Mouse (Mus musculus) hindbrain, embryonic 16.5 days (tissue): Measurements from ENCODE around the gene Cox8c. TPM values are rescaled to one million over a fixed set of nuclear protein-coding genes. Genes with fewer than 3 reads are reported as not detected.

Source experiments
- ATAC-seq: fragments of 200-750 bp; cut with Nextera tagmentation; 2 replicates; pipeline ENCODE4 v1.8.0; 2017; ENCODE audit warnings: moderate TSS enrichment, moderate library complexity
- H3K27ac ChIP-seq: fragments of 300-500 bp; sonication (generic); 2 replicates; pipeline ENCODE4 v1.5.1; 2014; ENCODE audit warnings: low read depth, mild to moderate bottlenecking, control low read depth, low read length, moderate library complexity
- H3K27me3 ChIP-seq: fragments of 300-500 bp; sonication (generic); replicated peaks from 2 replicates; pipeline ENCODE4 v1.6.1; 2014; ENCODE audit warnings: low read length; ENCODE audit not compliant: control insufficient read depth, insufficient read depth
- H3K36me3 ChIP-seq: fragments of 300-500 bp; sonication (generic); 2 replicates; pipeline ENCODE4 v1.6.1; 2014; ENCODE audit warnings: mild to moderate bottlenecking, low read length, moderate library complexity, mixed read lengths; ENCODE audit not compliant: control insufficient read depth, insufficient read depth
- H3K4me1 ChIP-seq: fragments of 300-500 bp; sonication (generic); 2 replicates; pipeline ENCODE4 v1.6.1; 2014; ENCODE audit warnings: low read depth, low read length; ENCODE audit not compliant: control insufficient read depth, insufficient read depth
- H3K4me2 ChIP-seq: fragments of 300-500 bp; sonication (generic); 2 replicates; pipeline ENCODE4 v1.6.1; 2014; ENCODE audit warnings: mild to moderate bottlenecking, low read length, control low read depth, moderate library complexity
- H3K4me3 ChIP-seq: fragments of 300-500 bp; sonication (generic); 2 replicates; pipeline ENCODE4 v1.5.1; 2014; ENCODE audit warnings: mild to moderate bottlenecking, low read length, control low read depth, moderate library complexity
- H3K9ac ChIP-seq: fragments of 300-500 bp; sonication (generic); 2 replicates; pipeline ENCODE4 v1.6.1; 2014; ENCODE audit warnings: low read depth, mild to moderate bottlenecking, control low read depth, low read length, moderate library complexity
- H3K9me3 ChIP-seq: fragments of 300-500 bp; sonication (generic); 2 replicates; pipeline ENCODE4 v1.6.1; 2014; ENCODE audit warnings: mild to moderate bottlenecking, low read length, moderate library complexity; ENCODE audit not compliant: control insufficient read depth
- WGBS: fragments of 180-500 bp; shearing (Covaris S2); extraction: QIAGEN DNeasy Blood & Tissue Kit; methylation state at CpG from one replicate; pipeline ENCODE4 v1.1.7; 2014; 5-methylcytosine and 5-hydroxymethylcytosine counted together
- polyA plus RNA-seq: library from polyadenylated mRNA; unstranded; fragments of >200 nt; fragmentation: Nextera tagmentation; extraction: Ambion mirVana; gene quantifications from 2 replicates; pipeline ENCODE4 v1.2.1, GENCODE M21; 2015

Gene Cox8c
- polyA plus RNA-seq, 1 experiment from 2014 or later = not detected

DNA sequence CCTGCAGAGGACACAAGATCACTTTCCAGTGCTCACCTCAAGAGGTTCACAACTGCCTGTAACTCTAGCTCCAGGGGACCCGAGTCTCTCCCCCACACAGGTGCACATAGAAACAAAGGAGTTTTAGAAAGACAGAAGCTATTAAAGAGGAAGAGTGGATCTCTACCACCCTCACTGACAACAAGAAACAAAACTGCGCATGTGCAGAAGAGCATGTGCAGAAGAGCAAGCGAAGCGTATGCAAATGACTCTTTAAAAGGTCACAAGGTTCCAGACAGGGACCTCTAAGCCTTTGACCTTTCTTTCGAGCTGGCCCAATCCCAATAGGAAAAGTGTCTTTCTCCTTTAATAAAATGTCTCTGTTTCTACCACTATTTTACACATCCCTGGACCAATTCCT is 10.5 kb upstream of the Cox8c start:
- no peak overlapping the region for H3K4me2 ChIP-seq
- H3K27ac ChIP-seq = no peak overlapping the region
- H3K27me3 ChIP-seq = no peaks in the 10 kb centered on the region
- no peaks in the 10 kb centered on the region for H3K9me3 ChIP-seq
- 40% methylated on average over 5 of the region's 5 CpGs for WGBS
- H3K36me3 ChIP-seq = no peaks in the 10 kb centered on the region
- H3K4me3 ChIP-seq = no peak overlapping the region
- ATAC-seq = no peak
- no peak overlapping the region for H3K9ac ChIP-seq
- no peaks in the 10 kb centered on the region; the same call in 1 of the 2 replicates for H3K4me1 ChIP-seq

DNA sequence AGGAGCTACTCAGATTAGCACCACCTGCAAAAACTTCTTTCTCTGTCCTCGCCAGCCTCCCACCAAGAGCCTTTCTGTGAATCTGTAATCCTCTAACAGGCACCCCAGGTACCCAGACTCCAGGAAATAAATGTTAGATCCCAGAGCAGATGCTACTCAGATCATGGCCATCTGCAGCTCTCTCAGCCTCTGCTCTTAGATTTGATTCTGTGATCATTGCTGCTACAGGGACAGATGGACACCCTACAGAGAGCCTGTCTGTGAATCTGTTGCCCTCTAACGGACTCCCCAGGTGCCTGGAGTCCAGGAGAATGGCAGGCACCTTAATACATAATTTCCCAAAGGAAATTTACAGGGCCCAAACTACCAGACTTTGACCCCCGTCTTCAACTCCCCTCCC is 9.1 kb downstream of the Cox8c start:
- Histone ChIP-seq H3K9ac (no peak overlapping the region), H3K36me3 (no peaks in the 10 kb centered on the region), H3K4me3 (no peak overlapping the region), H3K27me3 (no peaks in the 10 kb centered on the region), H3K4me2 (no peak overlapping the region), H3K4me1 (no peaks in the 10 kb centered on the region), H3K9me3 (no peaks in the 10 kb centered on the region), H3K27ac (no peak overlapping the region)
- WGBS = 37% methylated on average over 3 of the region's 3 CpGs
- ATAC-seq = peak; percentile 56; the same call in 1 of the 2 replicates

DNA sequence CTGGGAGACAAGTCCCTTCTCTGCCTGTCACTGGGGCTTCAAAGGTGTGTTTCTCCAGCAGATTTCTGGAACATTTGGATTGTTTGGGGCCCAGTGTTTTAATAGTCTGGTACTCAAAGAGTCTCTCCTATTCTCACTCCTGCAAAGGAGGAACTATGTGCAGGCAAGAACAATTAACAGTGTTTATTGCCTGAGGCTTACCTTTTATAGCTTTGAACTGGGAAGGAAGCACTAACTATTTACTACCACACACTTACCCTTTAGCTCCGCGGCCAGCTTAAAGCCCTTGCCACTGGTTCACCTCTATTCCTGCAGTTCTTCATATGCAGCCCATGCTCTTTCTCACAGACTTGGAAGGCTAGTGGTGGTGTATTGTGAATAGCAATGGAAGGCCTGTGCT is 17.0 kb downstream of the Cox8c start:
- no peaks in the 10 kb centered on the region for H3K9me3 ChIP-seq
- WGBS = 95% methylated on average over 2 of the region's 2 CpGs
- no peak overlapping the region for H3K4me3 ChIP-seq
- no peak for ATAC-seq
- H3K9ac ChIP-seq = no peak overlapping the region
- no peaks in the 10 kb centered on the region for H3K4me1 ChIP-seq
- H3K27me3 ChIP-seq = no peaks in the 10 kb centered on the region
- H3K36me3 ChIP-seq = no peaks in the 10 kb centered on the region
- no peak overlapping the region for H3K27ac ChIP-seq
- no peak overlapping the region for H3K4me2 ChIP-seq

DNA sequence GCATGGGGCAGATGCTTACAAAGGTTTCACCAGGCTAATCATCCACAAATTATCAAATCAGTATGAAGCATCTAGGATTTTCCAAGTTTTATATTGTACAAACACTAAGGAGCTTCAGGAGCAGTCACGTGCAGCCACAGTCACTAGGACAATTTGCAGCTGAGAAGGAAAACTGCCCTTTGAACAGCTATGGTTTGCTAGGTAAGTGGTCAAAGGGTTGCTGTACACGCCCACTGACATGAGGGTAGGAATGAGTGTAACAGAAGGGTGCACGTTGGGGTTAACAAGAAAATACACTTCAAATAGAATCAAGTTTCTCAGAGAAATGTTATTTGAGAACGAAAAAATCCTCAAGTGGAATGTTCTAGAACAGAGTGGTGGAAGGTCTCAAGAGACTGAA is 30.6 kb downstream of the Cox8c start:
- WGBS = 83% methylated on average over 4 of the region's 4 CpGs
- no peak for ATAC-seq

DNA sequence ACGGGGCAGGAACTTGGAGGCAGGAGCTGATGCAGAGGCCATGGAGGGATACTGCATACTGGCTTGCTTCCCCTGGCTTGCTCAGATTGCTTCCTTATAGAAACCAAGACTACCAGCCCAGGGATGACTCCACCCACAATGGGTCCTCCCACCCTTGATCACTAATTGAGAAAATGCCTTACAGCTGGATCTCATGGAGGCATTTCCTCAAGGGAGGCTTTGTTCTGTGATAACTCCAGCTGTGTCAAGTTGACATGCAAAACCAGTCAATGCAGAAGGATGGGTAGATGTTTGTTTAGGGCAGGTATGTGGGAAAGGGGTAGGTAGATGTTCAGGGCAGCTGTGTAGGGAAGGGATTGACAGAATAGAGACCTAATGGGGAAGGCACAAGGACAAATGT is 31.2 kb downstream of the Cox8c start:
- Histone ChIP-seq H3K9ac (no peak overlapping the region), H3K9me3 (no peaks in the 10 kb centered on the region), H3K4me3 (no peak overlapping the region), H3K27ac (no peak overlapping the region), H3K27me3 (no peaks in the 10 kb centered on the region), H3K4me2 (no peak overlapping the region), H3K36me3 (no peaks in the 10 kb centered on the region), H3K4me1 (no peaks in the 10 kb centered on the region)
- ATAC-seq = no peak
- 85% methylated on average over 1 of the region's 1 CpGs for WGBS

More for the DNA sequence above, 30.6 kb downstream of the Cox8c start:
- Histone ChIP-seq H3K4me3 (no peak overlapping the region), H3K9me3 (no peaks in the 10 kb centered on the region), H3K27ac (no peak overlapping the region), H3K36me3 (no peaks in the 10 kb centered on the region), H3K9ac (no peak overlapping the region), H3K4me1 (no peaks in the 10 kb centered on the region), H3K27me3 (no peaks in the 10 kb centered on the region), H3K4me2 (no peak overlapping the region)

DNA sequence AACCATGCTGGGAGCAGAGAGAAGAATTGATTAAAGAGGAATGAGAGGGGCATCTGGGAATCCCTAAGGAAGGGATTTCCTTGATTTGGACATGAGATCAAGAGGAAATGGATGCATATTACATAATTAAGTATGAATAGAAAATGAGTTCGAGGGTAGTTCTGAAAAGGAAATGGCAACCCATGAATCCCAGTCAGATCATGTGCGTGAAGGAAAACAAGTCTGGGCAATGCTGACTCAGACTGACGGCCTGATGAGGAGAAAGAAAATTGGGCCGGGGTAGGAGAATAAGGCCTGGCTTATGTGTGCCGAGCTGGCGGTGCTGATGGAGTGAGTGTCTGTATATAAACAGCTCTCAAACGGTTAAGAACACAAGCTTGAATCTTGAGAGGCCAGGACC is 31.7 kb downstream of the Cox8c start:
- Histone ChIP-seq H3K27me3 (no peaks in the 10 kb centered on the region), H3K4me1 (no peaks in the 10 kb centered on the region), H3K4me2 (no peak overlapping the region), H3K9me3 (no peaks in the 10 kb centered on the region), H3K36me3 (no peaks in the 10 kb centered on the region), H3K27ac (no peak overlapping the region), H3K4me3 (no peak overlapping the region), H3K9ac (no peak overlapping the region)
- no peak for ATAC-seq
- WGBS = 91% methylated on average over 7 of the region's 7 CpGs

DNA sequence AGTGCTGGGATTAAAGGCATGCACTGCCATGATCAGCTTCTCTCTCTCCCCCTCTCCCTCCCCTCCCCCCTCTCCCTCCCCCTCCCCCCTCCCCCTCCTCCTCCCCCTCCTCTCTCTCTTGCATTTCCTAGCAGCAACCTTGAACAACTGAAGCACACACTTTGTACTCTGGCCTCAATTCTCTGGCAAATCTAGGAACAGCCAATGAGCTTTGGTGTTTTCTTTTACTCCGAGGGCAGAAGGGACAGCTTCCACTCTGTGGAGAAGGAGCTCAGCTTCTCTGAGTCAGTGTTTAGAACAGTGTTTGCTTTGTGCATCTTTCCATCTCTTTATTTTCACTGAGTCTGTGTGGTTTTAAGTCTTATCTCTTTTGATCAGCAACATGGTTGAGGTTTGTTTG is 36.8 kb downstream of the Cox8c start:
- Histone ChIP-seq H3K4me2 (no peak overlapping the region), H3K4me1 (no peaks in the 10 kb centered on the region), H3K9ac (no peak overlapping the region), H3K27me3 (no peaks in the 10 kb centered on the region), H3K4me3 (no peak overlapping the region), H3K36me3 (no peaks in the 10 kb centered on the region), H3K27ac (no peak overlapping the region), H3K9me3 (no peaks in the 10 kb centered on the region)
- 29% methylated on average over 1 of the region's 1 CpGs for WGBS
- ATAC-seq = no peak

DNA sequence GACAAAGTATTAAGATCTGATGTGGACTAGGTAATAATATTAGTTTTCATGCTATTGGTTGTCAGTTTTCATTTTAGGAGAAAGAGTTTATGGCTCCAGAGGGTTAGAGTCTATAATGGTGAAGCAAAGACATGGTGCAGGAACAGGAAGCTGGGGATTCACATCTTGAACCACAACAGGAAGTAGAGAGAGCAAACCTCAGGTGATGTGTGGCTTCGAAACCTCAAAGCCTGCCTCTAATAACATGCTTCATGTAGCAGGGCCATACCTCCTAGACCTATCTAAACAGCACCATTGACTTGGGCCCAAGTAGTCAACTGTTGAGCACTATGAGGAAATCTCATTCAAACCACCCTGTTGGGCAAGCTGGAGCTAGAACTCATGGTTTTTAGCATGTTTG is 46.5 kb downstream of the Cox8c start:
- Histone ChIP-seq H3K36me3 (no peaks in the 10 kb centered on the region), H3K27me3 (no peaks in the 10 kb centered on the region), H3K4me2 (no peak overlapping the region), H3K9me3 (0 out of 2 replicates have a peak, but pooled peaks cover 5% of the 10 kb centered on the region), H3K4me3 (no peak overlapping the region), H3K27ac (no peak overlapping the region), H3K4me1 (peaks cover under 1% of the 10 kb centered on the region), H3K9ac (no peak overlapping the region)
- 89% methylated on average over 1 of the region's 1 CpGs for WGBS
- ATAC-seq = no peak

DNA sequence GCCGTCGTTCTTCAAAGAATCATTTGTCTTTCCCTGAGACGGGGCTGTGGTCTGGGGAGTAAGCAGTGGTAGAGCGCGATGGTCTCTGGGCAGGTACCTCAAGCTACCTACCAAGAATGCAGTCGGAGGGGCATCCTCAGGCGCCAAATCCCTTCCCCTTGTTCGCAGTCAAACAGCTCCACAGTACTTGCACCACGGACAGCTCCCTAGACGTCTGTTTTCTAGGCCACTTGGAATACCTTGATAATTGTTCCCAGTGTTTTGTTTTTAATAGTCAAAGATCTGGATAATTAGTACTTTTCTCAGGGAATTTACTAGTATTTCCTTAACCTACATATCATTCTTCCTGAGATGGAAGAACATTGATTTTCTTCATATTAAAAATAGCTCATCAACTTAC is 48.7 kb downstream of the Cox8c start:
- 0 out of 2 replicates have a peak, but pooled peaks cover 2% of the 10 kb centered on the region for H3K9me3 ChIP-seq
- ATAC-seq = no peak
- H3K27ac ChIP-seq = no peak overlapping the region
- peaks cover 14% of the 10 kb centered on the region for H3K4me1 ChIP-seq
- H3K9ac ChIP-seq = no peak overlapping the region
- H3K36me3 ChIP-seq = no peaks in the 10 kb centered on the region
- peak overlapping the region; percentile 81 for H3K4me3 ChIP-seq
- no peaks in the 10 kb centered on the region for H3K27me3 ChIP-seq
- H3K4me2 ChIP-seq = peak overlapping the region; percentile 57
- 25% methylated on average over 10 of the region's 10 CpGs for WGBS
